Mouse (Mus musculus): ENCODE measurements around the gene Gal3st2c. TPM values are rescaled to one million over a fixed set of nuclear protein-coding genes. Genes with fewer than 3 reads are reported as not detected.

Gal3st2c gene
- polyA plus RNA-seq, 1 experiment from 2014 or later, result not detected

- Histone ChIP-seq H3K9me3 (ENCODE audit: low read length) (no peaks in the 10 kb centered on the region), H3K27ac (ENCODE audit: low read length) (no peak overlapping the region), H3K9ac (replicated peaks; ENCODE audit: low read depth) (no peak overlapping the region), H3K4me1 (ENCODE audit: insufficient read depth, low read depth, low read length) (no peaks in the 10 kb centered on the region), H3K4me3 (ENCODE audit: low read depth, low read length) (no peak overlapping the region), H3K36me3 (ENCODE audit: insufficient read depth, low read length) (no peaks in the 10 kb centered on the region), H3K27me3 (replicated peaks; ENCODE audit: insufficient read depth, low read length) (no peaks in the 10 kb centered on the region), H3K4me2 (replicated peaks; ENCODE audit: low read depth, low read length) (no peak overlapping the region)
- TF ChIP-seq EP300 (IDR thresholded peaks at IDR 0.05) (no peak), CTCF (IDR thresholded peaks at IDR 0.05) (no peak)
- no peak for ATAC-seq
- 87% methylated on average over 2 of the region's 2 CpGs for WGBS
- DNase-seq (ENCODE audit: low spot score), result no peak
These were observed 50.1 kb downstream of the Gal3st2c start for GRCm38 (mm10) chr1:94040391-94040790.

- no peak for TF ChIP-seq CTCF (IDR thresholded peaks at IDR 0.05)
- no peak for TF ChIP-seq EP300 (IDR thresholded peaks at IDR 0.05)
- WGBS, result 62% methylated on average over 3 of the region's 3 CpGs
- no peaks in the 10 kb centered on the region for H3K9me3 ChIP-seq (ENCODE audit: low read length)
- H3K27ac ChIP-seq (ENCODE audit: low read length), result no peak overlapping the region
- no peak overlapping the region for H3K4me2 ChIP-seq (replicated peaks; ENCODE audit: low read depth, low read length)
- no peak for ATAC-seq
- H3K36me3 ChIP-seq (ENCODE audit: insufficient read depth, low read length), result no peaks in the 10 kb centered on the region
- no peaks in the 10 kb centered on the region for H3K27me3 ChIP-seq (replicated peaks; ENCODE audit: insufficient read depth, low read length)
- H3K4me3 ChIP-seq (ENCODE audit: low read depth, low read length), result no peak overlapping the region
- no peak for DNase-seq (ENCODE audit: low spot score)
- H3K9ac ChIP-seq (replicated peaks; ENCODE audit: low read depth), result no peak overlapping the region
- H3K4me1 ChIP-seq (ENCODE audit: insufficient read depth, low read depth, low read length), result no peaks in the 10 kb centered on the region
These were observed 55.2 kb downstream of the Gal3st2c start for GRCm38 (mm10) chr1:94045559-94045958.

- no peak for ATAC-seq
- Histone ChIP-seq H3K36me3 (ENCODE audit: insufficient read depth, low read length) (no peaks in the 10 kb centered on the region), H3K27ac (ENCODE audit: low read length) (no peak overlapping the region), H3K27me3 (replicated peaks; ENCODE audit: insufficient read depth, low read length) (no peaks in the 10 kb centered on the region), H3K4me2 (replicated peaks; ENCODE audit: low read depth, low read length) (no peak overlapping the region), H3K4me1 (ENCODE audit: insufficient read depth, low read depth, low read length) (no peaks in the 10 kb centered on the region), H3K4me3 (ENCODE audit: low read depth, low read length) (no peak overlapping the region), H3K9me3 (ENCODE audit: low read length) (no peaks in the 10 kb centered on the region), H3K9ac (replicated peaks; ENCODE audit: low read depth) (no peak overlapping the region)
- no peak for DNase-seq (ENCODE audit: low spot score)
- TF ChIP-seq CTCF (IDR thresholded peaks at IDR 0.05), result no peak
- TF ChIP-seq EP300 (IDR thresholded peaks at IDR 0.05), result no peak
- WGBS, result 63% methylated on average over 4 of the region's 4 CpGs
These were observed 56.2 kb downstream of the Gal3st2c start for GRCm38 (mm10) chr1:94046544-94046943.

- Histone ChIP-seq H3K36me3 (ENCODE audit: insufficient read depth, low read length) (no peaks in the 10 kb centered on the region), H3K4me2 (replicated peaks; ENCODE audit: low read depth, low read length) (no peak overlapping the region), H3K27ac (ENCODE audit: low read length) (no peak overlapping the region), H3K9me3 (ENCODE audit: low read length) (no peaks in the 10 kb centered on the region), H3K9ac (replicated peaks; ENCODE audit: low read depth) (no peak overlapping the region), H3K4me3 (ENCODE audit: low read depth, low read length) (no peak overlapping the region), H3K4me1 (ENCODE audit: insufficient read depth, low read depth, low read length) (no peaks in the 10 kb centered on the region), H3K27me3 (replicated peaks; ENCODE audit: insufficient read depth, low read length) (no peaks in the 10 kb centered on the region)
- WGBS, result 82% methylated on average over 5 of the region's 5 CpGs
- TF ChIP-seq CTCF (IDR thresholded peaks at IDR 0.05) (no peak), EP300 (IDR thresholded peaks at IDR 0.05) (no peak)
- no peak for ATAC-seq
- DNase-seq (ENCODE audit: low spot score), result no peak
These were observed 60.8 kb downstream of the Gal3st2c start for GRCm38 (mm10) chr1:94051104-94051503.

GRCm38 (mm10) chr1:94052373-94052772 lies 62.1 kb downstream of the Gal3st2c start, which contains the start of gene Pdcd1:
Pdcd1 (minus strand) TSS chr1:94052553.
- ATAC-seq, result no peak
- TF ChIP-seq EP300 (IDR thresholded peaks at IDR 0.05), result no peak
- no peak for TF ChIP-seq CTCF (IDR thresholded peaks at IDR 0.05)
- no peak for DNase-seq (ENCODE audit: low spot score)
- H3K4me2 ChIP-seq (replicated peaks; ENCODE audit: low read depth, low read length), result no peak within 1 kb of the TSS
- 41% methylated on average over 5 of the region's 6 CpGs for WGBS
- H3K4me3 ChIP-seq (ENCODE audit: low read depth, low read length), result no peak within 1 kb of the TSS
- H3K27ac ChIP-seq (ENCODE audit: low read length), result no peak within 1 kb of the TSS
- H3K36me3 ChIP-seq (ENCODE audit: insufficient read depth, low read length), result no peaks in the 10 kb centered on the region
- no peaks in the 10 kb centered on the region for H3K9me3 ChIP-seq (ENCODE audit: low read length)
- H3K4me1 ChIP-seq (ENCODE audit: insufficient read depth, low read depth, low read length), result no peaks in the 10 kb centered on the region
- H3K27me3 ChIP-seq (replicated peaks; ENCODE audit: insufficient read depth, low read length), result no peaks in the 10 kb centered on the region
- H3K9ac ChIP-seq (replicated peaks; ENCODE audit: low read depth), result no peak within 1 kb of the TSS

GRCm38 (mm10) chr1:94053530-94054216 lies 63.4 kb downstream of the Gal3st2c start:
- Histone ChIP-seq H3K27ac (ENCODE audit: low read length) (no peak overlapping the region), H3K4me3 (ENCODE audit: low read depth, low read length) (no peak overlapping the region), H3K27me3 (replicated peaks; ENCODE audit: insufficient read depth, low read length) (no peaks in the 10 kb centered on the region), H3K36me3 (ENCODE audit: insufficient read depth, low read length) (no peaks in the 10 kb centered on the region), H3K9me3 (ENCODE audit: low read length) (no peaks in the 10 kb centered on the region), H3K4me2 (replicated peaks; ENCODE audit: low read depth, low read length) (no peak overlapping the region), H3K4me1 (ENCODE audit: insufficient read depth, low read depth, low read length) (no peaks in the 10 kb centered on the region), H3K9ac (replicated peaks; ENCODE audit: low read depth) (no peak overlapping the region)
- no peak for ATAC-seq
- 70% methylated on average over 7 of the region's 7 CpGs for WGBS
- TF ChIP-seq CTCF (IDR thresholded peaks at IDR 0.05), result no peak
- no peak for TF ChIP-seq EP300 (IDR thresholded peaks at IDR 0.05)
- no peak for DNase-seq (ENCODE audit: low spot score)
